Mouse (Mus musculus) neutrophil, adult 5-6 weeks (primary cell): ENCODE data around the gene Ftl1. TPM values are rescaled to one million over a fixed set of nuclear protein-coding genes. Genes with fewer than 3 reads are reported as not detected.
"Not testable (repeated sequence)": the region's sequence is repeated elsewhere in the genome, so short reads cannot be mapped to it uniquely, and the experiment has no call there.

Experiments used
- ATAC-seq: fragments of 151-379, 151-347 bp; 2 replicates; pipeline ENCODE4 v1.8.0; 2017; ENCODE audit warnings: mild to moderate bottlenecking, moderate TSS enrichment; ENCODE audit not compliant: insufficient number of reproducible peaks, poor library complexity, low FRiP score, severe bottlenecking; ENCODE audit errors: extremely low read depth
- total RNA-seq: library from RNA; stranded (forward); fragments of 200-1000 nt; gene quantifications from 2 replicates; pipeline ENCODE4 v1.2.3, GENCODE M21; 2017

Ftl1 gene
- total RNA-seq, 1 experiment from 2014 or later, result 1,339 TPM

DNA sequence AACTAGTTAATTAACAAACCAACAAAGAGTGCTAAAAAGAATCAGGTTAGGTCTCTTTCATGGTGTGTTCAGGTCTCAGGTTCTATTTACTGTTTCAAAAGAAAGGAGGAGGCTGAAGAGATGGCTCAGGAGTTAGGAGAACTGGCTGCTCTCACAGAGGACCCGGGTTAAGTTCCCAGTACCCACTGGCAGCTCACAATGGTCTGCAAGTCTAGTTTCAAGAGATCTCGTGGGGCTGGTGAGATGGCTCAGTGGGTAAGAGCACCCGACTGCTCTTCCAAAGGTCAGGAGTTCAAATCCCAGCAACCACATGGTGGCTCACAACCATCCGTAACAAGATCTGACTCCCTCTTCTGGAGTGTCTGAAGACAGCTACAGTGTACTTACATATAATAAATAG, 20.6 kb upstream of the Ftl1 start:
- ATAC-seq, result not testable (repeated sequence)

DNA sequence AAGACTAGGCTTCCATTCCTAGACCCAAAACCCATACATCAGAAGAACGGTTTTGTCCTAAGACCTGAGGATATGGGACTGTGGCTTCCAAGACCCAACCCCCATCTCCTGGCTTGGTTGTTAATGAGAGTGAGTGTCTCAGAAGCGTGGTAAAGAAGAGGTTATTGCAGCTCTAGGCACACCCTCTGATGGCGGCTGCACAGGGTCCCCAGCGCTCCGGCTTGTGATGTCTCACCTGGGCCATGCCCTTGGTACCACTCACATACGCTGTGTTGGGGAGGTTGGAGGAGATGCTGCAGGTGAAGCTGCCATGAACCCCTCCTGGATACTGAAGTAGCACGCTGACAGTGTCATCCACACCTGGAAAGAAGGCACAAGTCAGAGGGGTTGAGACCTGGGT, 19.1 kb upstream of the Ftl1 start:
- ATAC-seq, result no peak

DNA sequence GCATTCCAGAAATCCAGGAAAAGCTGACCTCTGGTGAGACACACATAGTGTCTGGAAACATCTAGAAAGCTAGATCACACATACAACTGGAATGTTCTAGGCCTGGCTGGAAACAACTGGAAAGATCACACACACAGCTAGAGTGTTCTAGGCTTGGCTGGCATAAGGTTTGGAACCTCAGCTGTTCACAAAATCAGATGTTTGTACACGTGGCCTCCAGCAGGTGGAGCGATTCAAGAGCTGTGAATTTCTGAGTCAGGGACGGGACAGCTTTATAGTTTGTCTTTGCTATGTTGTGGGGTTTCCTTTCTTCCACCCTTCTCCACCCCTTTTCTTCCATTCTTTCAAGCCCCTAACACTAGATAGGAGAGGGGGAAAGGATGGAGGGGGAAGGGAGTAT, 17.3 kb upstream of the Ftl1 start:
- ATAC-seq, result peak; percentile 71

DNA sequence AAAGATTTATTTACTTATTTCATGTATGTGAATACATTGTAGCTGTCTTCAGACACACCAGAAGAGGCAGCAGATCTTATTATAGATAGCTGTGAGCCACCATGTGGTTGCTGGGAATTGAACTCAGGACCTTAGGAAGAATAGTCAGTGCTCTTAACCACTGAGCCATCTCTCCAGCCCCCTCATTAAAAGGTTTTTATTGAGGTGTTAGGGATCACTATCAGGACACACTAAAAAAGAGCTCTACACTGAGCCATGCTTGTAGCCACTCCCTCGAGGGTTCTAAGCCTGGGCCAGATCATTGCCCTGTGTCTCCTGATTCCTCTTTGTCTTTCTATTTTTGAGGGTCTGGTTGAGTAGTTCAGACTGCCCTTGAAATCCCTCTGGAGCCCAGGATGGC, 16.8 kb upstream of the Ftl1 start:
- ATAC-seq, result no peak

- no peak for ATAC-seq
Measured at GRCm38 (mm10) chr7:45475291-45475969, 15.7 kb upstream of the Ftl1 start.

GRCm38 (mm10) chr7:45470869-45471268, 11.2 kb upstream of the Ftl1 start:
- peak; percentile 73 for ATAC-seq

DNA sequence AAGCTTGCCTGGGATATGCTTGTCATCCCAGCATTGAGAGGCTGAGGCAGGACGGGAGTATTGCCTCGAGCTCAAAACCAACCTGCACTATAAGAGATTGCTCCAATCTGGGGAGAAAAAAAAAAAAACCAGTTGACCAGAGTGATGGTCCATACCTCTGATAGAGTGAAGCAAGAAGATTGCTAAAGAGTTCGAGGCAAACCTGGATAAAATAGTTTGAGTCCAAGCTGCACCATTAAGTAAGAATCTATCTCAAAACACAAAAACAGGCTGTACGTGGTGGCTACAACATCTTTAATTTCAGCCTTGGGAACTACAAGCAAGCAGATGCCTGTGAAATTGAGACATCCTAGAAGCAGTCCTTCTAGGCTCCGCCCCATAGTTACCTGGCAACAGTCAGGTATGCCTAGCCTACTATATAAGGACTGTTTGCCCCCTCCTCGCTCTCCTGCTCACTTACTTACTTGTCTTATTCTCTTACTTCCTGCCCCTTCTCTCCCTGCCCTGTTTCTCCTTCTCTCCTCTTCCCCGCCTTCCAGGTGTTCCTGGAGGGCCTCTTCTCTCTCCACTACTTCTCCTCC, 7.5 kb upstream of the Ftl1 start:
- ATAC-seq, result no peak

GRCm38 (mm10) chr7:45466283-45467089, 6.8 kb upstream of the Ftl1 start, which contains the start of gene Bax:
TSS of gene Bax (minus strand) at chr7:45466898.
- ATAC-seq, result peak; percentile 73

- no peak for ATAC-seq
Measured at GRCm38 (mm10) chr7:45465549-45465948, 5.9 kb upstream of the Ftl1 start.

- no peak for ATAC-seq
Measured at GRCm38 (mm10) chr7:45465112-45465511, 5.4 kb upstream of the Ftl1 start.

DNA sequence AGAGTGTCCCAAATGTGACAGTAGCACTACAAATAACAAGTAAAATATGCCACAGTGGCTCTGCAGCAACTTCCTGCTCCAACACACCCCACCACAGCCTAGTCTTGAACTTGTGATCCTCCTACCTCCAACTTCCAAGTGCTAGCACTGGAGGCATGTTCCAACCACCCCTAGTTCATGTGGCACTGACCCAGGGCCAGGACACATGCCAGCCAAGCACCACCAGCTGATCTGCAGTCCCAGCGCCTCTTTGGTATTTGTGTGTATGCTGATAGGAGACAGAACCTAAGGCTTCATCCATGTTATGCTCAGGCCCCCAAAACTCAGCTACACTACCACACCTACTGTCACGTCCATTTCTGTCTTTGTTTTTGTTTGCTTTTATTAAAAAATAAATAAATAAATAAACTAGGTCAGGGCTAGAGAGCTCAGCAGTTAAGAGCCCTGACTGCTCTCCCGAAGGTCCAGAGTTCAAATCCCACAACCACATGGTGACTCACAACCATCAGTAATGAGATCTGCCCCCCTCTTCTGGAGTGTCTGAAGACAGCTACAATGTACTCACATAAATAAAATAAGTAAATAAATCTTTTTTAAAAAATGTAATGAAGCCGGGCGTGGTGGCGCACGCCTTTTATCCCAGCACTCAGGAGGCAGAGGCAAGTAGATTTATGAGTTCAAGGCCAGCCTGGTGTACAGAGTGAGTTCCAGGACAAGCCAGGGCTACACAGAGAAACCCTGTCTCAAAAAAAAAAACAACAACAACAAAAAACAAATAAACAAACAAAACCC, 4.5 kb upstream of the Ftl1 start:
- ATAC-seq, result no peak

- ATAC-seq, result not testable (repeated sequence)
Measured at GRCm38 (mm10) chr7:45462868-45463267, 3.2 kb upstream of the Ftl1 start.

- no peak for ATAC-seq
Measured at GRCm38 (mm10) chr7:45462325-45462724, 2.6 kb upstream of the Ftl1 start.

GRCm38 (mm10) chr7:45461781-45462180, 2.1 kb upstream of the Ftl1 start:
- ATAC-seq, result no peak

- ATAC-seq, result no peak
Measured at GRCm38 (mm10) chr7:45461326-45461725, 1.6 kb upstream of the Ftl1 start.

GRCm38 (mm10) chr7:45460860-45461314, 1.2 kb upstream of the Ftl1 start:
- no peak for ATAC-seq

- no peak for ATAC-seq
Measured at GRCm38 (mm10) chr7:45460377-45460776, 693 bp upstream of the Ftl1 start.

GRCm38 (mm10) chr7:45458748-45459563, 728 bp downstream of the Ftl1 start:
- peak; percentile 24; the same call in 1 of the 2 replicates for ATAC-seq
